29 mouse cellular contexts compared by ENCODE assay signal in genomic region chr2:45172382-45172781, GRCm38 (mm10). TPM values are rescaled to one million over a fixed set of nuclear protein-coding genes. Genes with fewer than 3 reads are reported as not detected.
DNase-seq lines count a peak whose midpoint lies in the region; ATAC-seq and TF ChIP-seq lines count a peak whose summit lies in the region.
"Had no signal": no experiment of that assay in that cellular context is flagged by ENCODE, and none has a peak within 500 bp of the region (broad histone marks: within the 10 kb centered on the region; RNA-seq: fewer than 3 reads in every experiment).

No protein-coding gene starts in this region.

- H3K79me2 ChIP-seq in MEL (ENCODE audit: control insufficient read depth, insufficient read depth, low read length, poor library complexity), result no peaks in the 10 kb centered on the region; the same call in 1 of the 2 replicates

- peak in 1 of 2 experiments; percentile 10; a peak in 1 of 4 replicates for TF ChIP-seq EP300 in MEL (IDR thresholded peaks at IDR 0.05; ENCODE audit: low read depth in 1 of 2, low read length in 2 of 2)

- H3K27me3 ChIP-seq in heart, embryonic 10.5 days (ENCODE audit: insufficient read depth, poor library complexity, severe bottlenecking), result no peaks in the 10 kb centered on the region
- no peaks in the 10 kb centered on the region for H3K27me3 ChIP-seq in liver, embryonic 11.5 days (replicated peaks; ENCODE audit: control insufficient read depth, insufficient read depth, low read length)
- H3K27me3 ChIP-seq in MEL (ENCODE audit: control insufficient read depth in 1 of 2, insufficient read depth in 2 of 2, low read length in 2 of 2), result no peaks in the 10 kb centered on the region
- H3K27me3 ChIP-seq in liver, embryonic 15.5 days, result no peaks in the 10 kb centered on the region
- H3K27me3 ChIP-seq: CH12.LX; embryonic facial prominence, embryonic 13.5 days; neural tube, embryonic 15.5 days; stomach, embryonic 15.5 days had no signal

- DNase-seq in heart, embryonic 10.5 days (ENCODE audit: low spot score), result no peak
- DNase-seq in heart, adult 8-10 months (ENCODE audit: low spot score), result no peak
- DNase-seq in liver, embryonic 11.5 days (ENCODE audit: low spot score), result no peak
- DNase-seq in liver (no peak), MEL (ENCODE audit: low read depth, low spot score) (no peak)
- DNase-seq in cerebellum, adult 11-12 months, result no peak
- DNase-seq in embryo, embryonic 11 days, result no peak
- DNase-seq: adrenal gland, adult 8-10 months; cerebellum, adult 18-20 months; cerebellum, postnatal 14 days; gastrocnemius, postnatal 36 days; kidney, adult 9 months; kidney, postnatal 14 days; layer of hippocampus, postnatal 36 days; lung, adult 2 months; right cerebral cortex, adult 18-20 months; right cerebral cortex, postnatal 4 days; thymus, postnatal 25 days had no signal

- no peak for TF ChIP-seq CTCF in MEL (IDR thresholded peaks at IDR 0.05 in 2 of 3, conservative IDR thresholded peaks at IDR 0.05 in 1 of 3; ENCODE audit: control insufficient read depth in 1 of 3, insufficient read depth in 1 of 3, low read depth in 2 of 3, low read length in 3 of 3, poor library complexity in 1 of 3, severe bottlenecking in 1 of 3)

- 77% methylated on average over 8 of the region's 8 CpGs for WGBS in heart, embryonic 10.5 days
- 58% methylated on average over 8 of the region's 8 CpGs for WGBS in liver, embryonic 11.5 days
- WGBS in liver, embryonic 15.5 days (ENCODE audit: insufficient replicate concordance), result 47% methylated on average over 8 of the region's 8 CpGs

- TF ChIP-seq POLR2A in MEL (IDR thresholded peaks at IDR 0.05; ENCODE audit: control insufficient read depth in 1 of 2, insufficient read depth in 1 of 2, low read depth in 1 of 2, low read length in 2 of 2, poor library complexity in 1 of 2), result no peak

- H3K4me2 ChIP-seq in liver, embryonic 11.5 days, result peak overlapping the region; percentile 60
- peak overlapping the region; percentile 65 for H3K4me2 ChIP-seq in liver, embryonic 15.5 days
- H3K4me2 ChIP-seq: embryonic facial prominence, embryonic 13.5 days; limb, embryonic 12.5 days; midbrain, embryonic 11.5 days; neural tube, embryonic 15.5 days; stomach, embryonic 15.5 days had no signal

- H3K9me3 ChIP-seq in heart, embryonic 10.5 days, result no peaks in the 10 kb centered on the region
- no peaks in the 10 kb centered on the region for H3K9me3 ChIP-seq in liver, embryonic 11.5 days (ENCODE audit: control insufficient read depth, low read length)
- no peaks in the 10 kb centered on the region for H3K9me3 ChIP-seq in MEL (replicated peaks; ENCODE audit: insufficient read depth, low read length)
- H3K9me3 ChIP-seq in liver, embryonic 15.5 days (replicated peaks), result no peaks in the 10 kb centered on the region
- H3K9me3 ChIP-seq: embryonic facial prominence, embryonic 13.5 days; neural tube, embryonic 15.5 days; stomach, embryonic 15.5 days had no signal

- ATAC-seq in liver, embryonic 11.5 days (replicated peaks; ENCODE audit: low FRiP score), result no peak
- no peak for ATAC-seq in liver, embryonic 15.5 days (ENCODE audit: insufficient read depth)
- ATAC-seq: activated CD4-positive, CD25-positive, alpha-beta regulatory T cell, adult 4 months; hindbrain, postnatal 0 days; intestine, embryonic 16.5 days had no signal

- no peaks in the 10 kb centered on the region for H3K36me3 ChIP-seq in heart, embryonic 10.5 days
- no peaks in the 10 kb centered on the region for H3K36me3 ChIP-seq in liver, embryonic 11.5 days (ENCODE audit: control insufficient read depth, insufficient read depth, low read length)
- H3K36me3 ChIP-seq in MEL (ENCODE audit: control insufficient read depth in 1 of 2, insufficient read depth in 2 of 2, low read length in 2 of 2), result peaks cover 0 to 12% of the 10 kb centered on the region in 2 experiments; a peak in 2 of 4 replicates
- no peaks in the 10 kb centered on the region for H3K36me3 ChIP-seq in liver, embryonic 15.5 days (replicated peaks)
- H3K36me3 ChIP-seq: embryonic facial prominence, embryonic 13.5 days; limb, embryonic 12.5 days; neural tube, embryonic 15.5 days; stomach, embryonic 15.5 days had no signal

- H3K4me1 ChIP-seq in heart, embryonic 10.5 days, result peaks cover 19% of the 10 kb centered on the region
- peaks cover 21% of the 10 kb centered on the region for H3K4me1 ChIP-seq in liver, embryonic 11.5 days (replicated peaks; ENCODE audit: control insufficient read depth, insufficient read depth, low read length)
- H3K4me1 ChIP-seq in MEL (ENCODE audit: control insufficient read depth in 1 of 2, insufficient read depth in 2 of 2, low read length in 2 of 2), result peaks cover 5 to 22% of the 10 kb centered on the region in 2 experiments; a peak in 3 of 4 replicates
- H3K4me1 ChIP-seq in liver, embryonic 15.5 days (replicated peaks), result peaks cover 30% of the 10 kb centered on the region
- H3K4me1 ChIP-seq: stomach, embryonic 15.5 days had no signal

- no peak for TF ChIP-seq RAD21 in MEL (IDR thresholded peaks at IDR 0.05; ENCODE audit: low read depth, low read length)

- no peak overlapping the region for H3K9ac ChIP-seq in liver, embryonic 11.5 days (ENCODE audit: low read depth, low read length)
- H3K9ac ChIP-seq in MEL (ENCODE audit: control insufficient read depth, low read depth, low read length, poor library complexity, severe bottlenecking), result peak overlapping the region; percentile 78
- H3K9ac ChIP-seq in liver, embryonic 15.5 days, result no peak overlapping the region
- H3K9ac ChIP-seq: embryonic facial prominence, embryonic 13.5 days; limb, embryonic 12.5 days; neural tube, embryonic 15.5 days; stomach, embryonic 15.5 days had no signal

- no peak overlapping the region for H3K4me3 ChIP-seq in heart, embryonic 10.5 days
- H3K4me3 ChIP-seq in liver, embryonic 11.5 days (ENCODE audit: low read depth, low read length), result no peak overlapping the region
- peak overlapping the region; percentile 53 to 81 for H3K4me3 ChIP-seq in MEL (ENCODE audit: control insufficient read depth in 1 of 2, insufficient read depth in 1 of 2, low read depth in 2 of 2, low read length in 2 of 2)
- peak overlapping the region; percentile 20; the same call in 1 of the 2 replicates for H3K4me3 ChIP-seq in liver, embryonic 15.5 days (replicated peaks)
- H3K4me3 ChIP-seq: embryonic facial prominence, embryonic 13.5 days; limb, embryonic 12.5 days; neural tube, embryonic 15.5 days; stomach, embryonic 15.5 days had no signal

- H3K27ac ChIP-seq in heart, embryonic 10.5 days, result peak overlapping the region; percentile 49
- H3K27ac ChIP-seq in liver, embryonic 11.5 days (ENCODE audit: low read depth, low read length), result peak overlapping the region; percentile 77; the same call in 1 of the 2 replicates
- peak overlapping the region; percentile 99 for H3K27ac ChIP-seq in MEL (ENCODE audit: control insufficient read depth, low read depth, low read length)
- H3K27ac ChIP-seq in liver, embryonic 15.5 days (replicated peaks), result peak overlapping the region; percentile 68; the same call in 1 of the 2 replicates
- H3K27ac ChIP-seq: embryonic facial prominence, embryonic 13.5 days; hindbrain, postnatal 0 days; limb, embryonic 12.5 days; macrophage; neural tube, embryonic 15.5 days; stomach, embryonic 15.5 days had no signal

TF ChIP-seq in MEL, 35 proteins besides CTCF, POLR2A, EP300 and RAD21 (continues in another document):
- TF ChIP-seq TAL1 (IDR thresholded peaks at IDR 0.05; ENCODE audit: low read length), result no peak
- TF ChIP-seq MAFK (IDR thresholded peaks at IDR 0.05; ENCODE audit: borderline replicate concordance, low read depth, low read length), result no peak
- TF ChIP-seq MAX (IDR thresholded peaks at IDR 0.05; ENCODE audit: low read length), result no peak
- no peak for TF ChIP-seq MEF2A (IDR thresholded peaks at IDR 0.05; ENCODE audit: extremely low read depth, insufficient replicate concordance, low read depth, low read length, poor library complexity, severe bottlenecking)
- TF ChIP-seq SMC3 (IDR thresholded peaks at IDR 0.05; ENCODE audit: low read depth, low read length), result no peak
- TF ChIP-seq TBP (IDR thresholded peaks at IDR 0.05; ENCODE audit: low read depth, low read length), result peak; percentile 56; the same call in 1 of the 2 replicates
- TF ChIP-seq RCOR1 (IDR thresholded peaks at IDR 0.05; ENCODE audit: low read depth, low read length), result no peak
- no peak for TF ChIP-seq SIN3A (IDR thresholded peaks at IDR 0.05; ENCODE audit: low read length)
- no peak for TF ChIP-seq ZMIZ1 (IDR thresholded peaks at IDR 0.05; ENCODE audit: low read depth, low read length)
- no peak for TF ChIP-seq POLR2AphosphoS5 (IDR thresholded peaks at IDR 0.05; ENCODE audit: borderline replicate concordance, low read depth, low read length)
- no peak for TF ChIP-seq ZNF384 (IDR thresholded peaks at IDR 0.05; ENCODE audit: low read depth, low read length)
- no peak for TF ChIP-seq JUND (IDR thresholded peaks at IDR 0.05; ENCODE audit: low read depth, low read length)
- no peak for TF ChIP-seq ELF1 (IDR thresholded peaks at IDR 0.05; ENCODE audit: low read depth, low read length)
- TF ChIP-seq TCF12 (IDR thresholded peaks at IDR 0.05; ENCODE audit: low read depth, low read length), result no peak
- TF ChIP-seq UBTF (IDR thresholded peaks at IDR 0.05; ENCODE audit: borderline replicate concordance, insufficient read depth, low read depth, low read length), result no peak
- peak; percentile 35; the same call in 1 of the 2 replicates for TF ChIP-seq BHLHE40 (IDR thresholded peaks at IDR 0.05; ENCODE audit: borderline replicate concordance, low read depth, low read length)
- peak; percentile 36 for TF ChIP-seq NELFE (IDR thresholded peaks at IDR 0.05; ENCODE audit: low read depth, low read length)
- TF ChIP-seq ETS1 (IDR thresholded peaks at IDR 0.05; ENCODE audit: low read depth, low read length), result no peak
- TF ChIP-seq POLR2AphosphoS2 (IDR thresholded peaks at IDR 0.05; ENCODE audit: low read length), result no peak
- no peak for TF ChIP-seq CHD1 (IDR thresholded peaks at IDR 0.05; ENCODE audit: low read depth, low read length)
- TF ChIP-seq MXI1 (IDR thresholded peaks at IDR 0.05; ENCODE audit: low read depth, low read length), result no peak
- no peak for TF ChIP-seq ZC3H11A (IDR thresholded peaks at IDR 0.05; ENCODE audit: low read depth, low read length)
- no peak for TF ChIP-seq CHD2 (IDR thresholded peaks at IDR 0.05; ENCODE audit: low read length)
- peak; percentile 94 for TF ChIP-seq USF1 (IDR thresholded peaks at IDR 0.05; ENCODE audit: low read depth, low read length)

RNA-seq across cellular contexts. Expression of gene Zeb2, which starts 55.2 kb away (rescaled TPM):
- 22.8 and 25.1 TPM in 2 replicates for polyA plus RNA-seq in heart, embryonic 10.5 days (2016; fragmentation: Nextera tagmentation; extraction: Ambion mirVana)
- 10 to 100 TPM; 41.1 to 54.9 (median 50.8) TPM for total RNA-seq in heart, adult 8-10 months (2022)
- polyA plus RNA-seq in liver, embryonic 11.5 days (2014; fragmentation: Nextera tagmentation; extraction: Ambion mirVana), result 32.8 and 33.2 TPM in 2 replicates
- 12.9 and 14.8 TPM in 2 replicates for total RNA-seq in MEL (2012; rRNA removed)
- polyA plus RNA-seq in MEL (2012; ENCODE audit: insufficient read depth in 1 of 2, insufficient read length in 2 of 2, low read depth in 1 of 2, low replicate concordance in 2 of 2, missing spikeins in 1 of 2), result 10 to 100 TPM in 1 of 2 experiments, not detected in 1; 12.8 TPM
- 11.2 and 12.1 TPM in 2 replicates for polyA plus RNA-seq in liver, embryonic 15.5 days (2015; fragmentation: Nextera tagmentation; extraction: Ambion mirVana)

Comparison
In these comparisons a context has a peak if more than half of its experiments do, and no peak if none do; other contexts are left out.
1. H3K4me3 ChIP-seq: peak in MEL (2 of 2) and liver, embryonic 15.5 days (single experiment); none in heart, embryonic 10.5 days (single experiment) and liver, embryonic 11.5 days (single experiment).
2. H3K27ac ChIP-seq: peak in every context shown above with its lines; median percentile 99 in MEL; 77 in liver, embryonic 11.5 days; 68 in liver, embryonic 15.5 days; 49 in heart, embryonic 10.5 days.